Mouse (Mus musculus) spleen, adult 2 months (tissue): ENCODE data around the gene Haus5. TPM values are rescaled to one million over a fixed set of nuclear protein-coding genes. Genes with fewer than 3 reads are reported as not detected.

Experiments
- DNase-seq, 2 experiments: peaks; one replicate each; pipeline versions ENCODE4 v3.0.0 to v3.0.0-alpha.2; 2012 to 2021; ENCODE audit warnings: low spot score in 2 of 2, low read depth in 1 of 2
- H3K27ac ChIP-seq: fragments of 200-500 bp; 2 replicates; pipeline ENCODE4 v1.5.1; 2012; ENCODE audit warnings: low read length, inconsistent platforms; ENCODE audit not compliant: insufficient read depth
- H3K27me3 ChIP-seq: fragments of 200-500 bp; 2 replicates; pipeline ENCODE4 v1.6.1; 2012; ENCODE audit warnings: mild to moderate bottlenecking, moderate library complexity, low read length, inconsistent platforms; ENCODE audit not compliant: control insufficient read depth, insufficient read depth
- H3K36me3 ChIP-seq: fragments of 200-500 bp; 2 replicates; pipeline ENCODE4 v1.6.1; 2012; ENCODE audit warnings: mild to moderate bottlenecking, low read length, inconsistent platforms; ENCODE audit not compliant: control insufficient read depth, insufficient read depth
- H3K4me1 ChIP-seq: fragments of 200-500 bp; 2 replicates; pipeline ENCODE4 v1.6.1; 2011; ENCODE audit warnings: inconsistent platforms; ENCODE audit not compliant: control insufficient read depth, insufficient read depth, insufficient read length
- H3K4me3 ChIP-seq: fragments of 200-500 bp; 2 replicates; pipeline ENCODE4 v1.5.1; 2011; ENCODE audit warnings: mild to moderate bottlenecking, inconsistent platforms; ENCODE audit not compliant: insufficient read depth, insufficient read length; ENCODE audit errors: extremely low read depth
- CTCF ChIP-seq: fragments of 200-500 bp; IDR thresholded peaks from 2 replicates; pipeline ENCODE4 v1.5.1; 2011; ENCODE audit warnings: mild to moderate bottlenecking, inconsistent platforms; ENCODE audit not compliant: insufficient read depth, insufficient read length, insufficient replicate concordance; ENCODE audit errors: extremely low read depth
- POLR2A ChIP-seq: fragments of 200-500 bp; IDR thresholded peaks from 2 replicates; pipeline ENCODE4 v1.6.1; 2011; ENCODE audit warnings: low read depth, low read length, inconsistent platforms
- whole genome bisulfite sequencing: fragments of 180-500 bp; shearing (Covaris S2); methylation state at CpG from one replicate; pipeline ENCODE4 v1.1.7; 2018; 5-methylcytosine and 5-hydroxymethylcytosine counted together
- polyA plus RNA-seq: library from polyadenylated mRNA; depleted of rRNA; stranded (reverse); fragments of >200 nt; gene quantifications from 2 replicates; pipeline ENCODE4 v1.2.3, GENCODE M21; 2012

Haus5 gene
- polyA plus RNA-seq, 1 experiment, result 13.3 TPM

DNA sequence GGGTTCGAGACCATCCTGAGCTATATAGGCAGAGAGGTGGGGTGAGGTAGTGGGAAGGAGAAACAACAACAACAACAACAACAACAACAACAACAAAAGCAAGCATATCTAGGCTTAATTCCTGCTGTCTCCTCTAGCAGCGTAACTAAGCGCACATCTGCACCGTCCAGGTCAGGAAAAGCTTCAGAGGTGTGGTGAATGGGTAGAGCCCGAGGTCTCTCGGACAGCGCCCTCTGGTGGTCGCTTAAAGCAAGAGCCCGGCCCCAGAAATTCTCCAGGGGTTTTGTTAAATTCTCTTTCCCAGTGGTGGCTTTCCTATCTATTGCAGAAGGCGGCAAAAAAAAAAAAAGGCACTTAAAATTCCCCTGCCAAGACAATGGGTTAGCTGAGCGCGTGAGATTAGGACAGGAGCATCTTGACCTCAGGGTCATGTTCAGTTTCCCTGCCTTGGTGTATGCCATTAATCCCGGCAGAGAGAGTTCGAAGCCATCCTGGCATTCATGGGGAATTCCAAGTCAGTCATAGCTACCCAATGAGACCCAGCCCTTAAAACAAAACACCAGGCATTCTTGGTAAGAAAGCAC is 51.2 kb downstream of the Haus5 start:
- no peak overlapping the region for H3K4me3 ChIP-seq
- 18% methylated on average over 14 of the region's 14 CpGs for WGBS
- H3K27me3 ChIP-seq, result no peaks in the 10 kb centered on the region
- TF ChIP-seq POLR2A (no peak), CTCF (peak; percentile 61)
- peaks cover 2% of the 10 kb centered on the region; the same call in 1 of the 2 replicates for H3K36me3 ChIP-seq
- H3K4me1 ChIP-seq, result no peaks in the 10 kb centered on the region
- DNase-seq, result peak in 1 of 2 experiments; percentile 32
- H3K27ac ChIP-seq, result no peak overlapping the region

DNA sequence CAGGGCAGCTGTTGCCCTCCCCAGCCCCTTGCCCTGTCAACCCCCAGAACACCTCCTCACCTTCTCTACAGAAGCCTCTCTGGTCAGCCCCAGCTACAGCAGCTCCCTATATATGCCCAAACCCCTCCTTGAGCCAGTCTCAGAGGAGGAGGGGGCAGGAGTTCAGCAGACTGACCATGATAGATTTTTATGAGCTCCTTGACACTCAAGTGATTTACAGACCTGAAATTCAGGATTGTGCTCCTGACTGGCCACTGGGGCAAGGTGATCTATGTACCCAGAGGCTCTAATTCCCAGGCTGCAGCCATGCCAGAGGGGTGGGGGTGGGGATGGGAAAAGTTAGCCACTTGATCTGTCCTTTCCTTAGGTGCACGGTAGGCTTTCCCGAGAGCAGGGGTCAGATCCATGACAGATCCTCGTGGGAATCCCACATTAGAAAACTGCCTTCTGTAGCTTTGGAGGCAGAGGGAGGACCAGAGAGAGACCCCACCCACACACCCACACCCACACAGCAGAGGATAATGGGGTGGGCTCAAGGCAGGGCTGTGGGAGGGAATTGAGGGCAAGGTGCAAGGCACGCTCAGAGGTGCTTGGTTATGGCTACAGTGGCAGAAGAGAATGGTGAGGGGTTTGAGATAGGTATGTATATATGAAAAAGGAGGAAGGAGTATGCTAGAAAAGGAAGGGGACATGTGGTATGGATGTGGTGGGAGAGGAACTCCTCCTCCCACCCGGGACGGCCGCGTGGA is 52.0 kb downstream of the Haus5 start, which contains the start of gene Upk1a:
TSS of gene Upk1a (minus strand) at position 194 of the 749 bp plus-strand sequence.
- no peak within 1 kb of the TSS for H3K4me3 ChIP-seq
- peaks cover 2% of the 10 kb centered on the region; the same call in 1 of the 2 replicates for H3K36me3 ChIP-seq
- no peaks in the 10 kb centered on the region for H3K27me3 ChIP-seq
- DNase-seq, result no peak
- no peak for TF ChIP-seq CTCF
- no peak for TF ChIP-seq POLR2A
- H3K4me1 ChIP-seq, result no peaks in the 10 kb centered on the region
- H3K27ac ChIP-seq, result no peak within 1 kb of the TSS
- WGBS, result 78% methylated on average over 8 of the region's 8 CpGs

DNA sequence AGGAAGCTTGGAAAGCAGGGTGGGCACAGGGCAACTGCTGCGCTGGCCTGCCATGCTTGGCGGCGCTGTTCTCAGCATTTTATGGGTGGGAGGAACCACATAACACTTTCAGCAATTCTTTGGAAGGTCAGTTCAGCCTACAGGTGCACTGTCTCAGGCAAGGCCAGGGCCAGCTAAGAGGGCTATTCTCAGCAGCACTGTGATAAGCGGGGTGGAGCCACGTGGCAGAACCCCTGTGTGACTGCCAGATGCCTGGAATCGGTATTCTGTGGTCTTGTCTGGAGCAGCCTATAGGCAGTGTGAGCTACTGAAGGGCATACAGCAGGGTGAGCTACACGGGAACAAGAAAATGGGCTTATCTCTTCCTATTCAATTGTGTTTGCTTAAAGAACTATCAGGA is 54.8 kb downstream of the Haus5 start:
- no peak for DNase-seq
- Histone ChIP-seq H3K27ac (no peak overlapping the region), H3K27me3 (no peaks in the 10 kb centered on the region), H3K4me1 (no peaks in the 10 kb centered on the region), H3K4me3 (no peak overlapping the region), H3K36me3 (no peaks in the 10 kb centered on the region)
- 67% methylated on average over 7 of the region's 7 CpGs for WGBS
- TF ChIP-seq CTCF, result no peak
- no peak for TF ChIP-seq POLR2A

DNA sequence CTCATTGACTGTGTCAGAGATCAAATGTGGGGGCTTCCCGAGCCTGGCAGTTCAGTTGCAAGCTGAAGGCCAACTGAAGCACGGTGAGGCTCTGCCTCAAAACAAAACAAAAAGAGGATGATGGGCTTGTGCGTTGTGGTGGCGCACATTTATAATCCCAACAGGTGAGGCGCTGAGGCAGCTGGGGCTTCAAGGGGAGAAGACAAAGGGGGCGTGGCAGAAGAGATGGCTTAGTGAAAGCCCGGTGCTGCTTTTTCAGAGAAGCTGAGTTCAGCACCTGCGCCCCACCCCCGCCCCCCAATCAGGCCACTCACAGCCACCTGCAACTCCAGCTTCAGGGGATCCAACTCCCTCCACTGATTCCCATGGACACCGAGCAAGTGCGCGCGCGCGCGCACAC is 56.3 kb downstream of the Haus5 start:
- TF ChIP-seq POLR2A (no peak), CTCF (no peak)
- Histone ChIP-seq H3K27me3 (no peaks in the 10 kb centered on the region), H3K4me1 (no peaks in the 10 kb centered on the region), H3K27ac (no peak overlapping the region), H3K4me3 (no peak overlapping the region), H3K36me3 (no peaks in the 10 kb centered on the region)
- 64% methylated on average over 16 of the region's 16 CpGs for WGBS
- no peak for DNase-seq

DNA sequence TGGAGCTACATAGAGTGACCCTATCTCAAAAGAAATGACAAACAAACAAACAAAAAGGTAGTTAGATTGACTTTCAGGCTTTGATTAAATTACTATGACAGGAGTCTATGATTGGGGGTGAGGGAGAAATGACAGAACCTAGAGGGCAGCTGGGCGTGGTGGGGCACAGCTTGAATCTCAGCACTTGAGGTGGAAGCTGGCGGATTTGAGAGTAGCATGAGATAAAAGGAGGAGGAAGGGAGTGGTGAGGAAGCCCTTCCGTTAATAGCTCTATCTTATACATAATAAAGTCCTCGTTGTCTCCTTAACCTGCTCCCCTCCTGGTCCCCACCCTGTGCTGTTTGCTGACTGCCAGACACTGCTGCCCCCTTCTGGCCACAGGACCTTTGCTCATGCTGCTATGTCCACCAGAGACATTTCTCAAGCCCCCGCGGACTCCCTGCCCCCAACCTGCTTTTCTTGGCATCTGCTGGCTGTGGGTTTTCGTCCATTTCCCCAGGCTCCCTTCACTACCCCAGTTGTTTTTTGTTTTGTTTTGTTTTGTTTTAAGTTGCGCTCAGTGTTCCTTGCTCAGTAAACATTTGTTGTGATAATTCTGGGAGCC is 57.0 kb downstream of the Haus5 start:
- DNase-seq, result peak in 1 of 2 experiments; percentile 61
- Histone ChIP-seq H3K4me3 (no peak overlapping the region), H3K27me3 (no peaks in the 10 kb centered on the region), H3K36me3 (no peaks in the 10 kb centered on the region), H3K4me1 (no peaks in the 10 kb centered on the region), H3K27ac (no peak overlapping the region)
- 23% methylated on average over 8 of the region's 8 CpGs for WGBS
- TF ChIP-seq CTCF, result peak; percentile 75; the same call in 1 of the 2 replicates
- TF ChIP-seq POLR2A, result no peak

DNA sequence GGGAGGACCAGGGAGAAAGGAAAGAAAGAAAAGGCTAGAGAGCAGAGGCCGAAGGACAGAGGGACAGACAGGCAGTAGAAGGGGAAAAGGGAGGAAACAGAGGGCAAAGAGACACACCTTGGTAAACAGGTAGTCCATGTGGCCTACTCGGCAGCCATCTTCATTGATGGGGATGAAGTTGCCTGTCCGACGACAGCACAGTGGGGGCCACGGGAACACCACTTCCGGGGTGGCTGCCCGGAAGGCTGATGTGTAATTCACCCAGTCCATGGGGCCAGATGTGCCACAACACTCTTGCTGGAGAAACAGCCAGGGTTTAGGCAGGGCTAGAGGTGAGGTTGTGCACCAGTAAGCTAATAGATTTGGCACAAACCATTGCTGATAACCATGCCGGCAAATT is 59.9 kb downstream of the Haus5 start:
- H3K36me3 ChIP-seq, result no peaks in the 10 kb centered on the region
- H3K27me3 ChIP-seq, result no peaks in the 10 kb centered on the region
- H3K4me1 ChIP-seq, result no peaks in the 10 kb centered on the region
- no peak for TF ChIP-seq CTCF
- TF ChIP-seq POLR2A, result no peak
- WGBS, result 87% methylated on average over 8 of the region's 8 CpGs
- no peak overlapping the region for H3K27ac ChIP-seq
- H3K4me3 ChIP-seq, result no peak overlapping the region
- no peak for DNase-seq
